Mouse (Mus musculus) kidney, adult 18-20 months (tissue): ENCODE measurements around the gene Olfr340.
"Not testable (repeated sequence)": the region's sequence is repeated elsewhere in the genome, so short reads cannot be mapped to it uniquely, and the experiment has no call there.

Source experiments
- DNase-seq: peaks from one replicate; pipeline ENCODE4 v3.0.0; 2021

Olfr340 gene

GRCm38 (mm10) chr2:36452287-36452686 lies at the start of gene Olfr340:
Gene Olfr340 (plus strand): TSS chr2:36452587.
- DNase-seq = no peak

DNA sequence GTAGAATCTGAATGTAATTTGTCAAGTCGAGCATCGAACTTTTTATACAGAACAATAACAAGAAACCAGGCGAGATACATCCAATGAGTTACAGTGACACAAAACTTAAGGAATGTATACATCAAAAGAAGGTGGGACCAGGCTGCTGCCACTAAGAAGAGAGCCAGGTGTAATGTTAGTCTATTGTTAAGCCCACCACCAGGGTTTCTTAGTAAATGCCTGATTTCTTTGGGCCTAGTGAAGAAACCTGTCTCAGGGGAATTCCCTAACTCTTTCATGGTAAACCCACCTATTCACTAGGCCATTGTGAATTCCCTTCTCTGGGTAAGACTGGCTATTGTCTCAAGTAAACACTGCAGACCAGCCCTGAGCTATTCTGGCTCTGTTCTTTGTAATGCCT lies 37.2 kb upstream of the Olfr340 start:
- DNase-seq = not testable (repeated sequence)

DNA sequence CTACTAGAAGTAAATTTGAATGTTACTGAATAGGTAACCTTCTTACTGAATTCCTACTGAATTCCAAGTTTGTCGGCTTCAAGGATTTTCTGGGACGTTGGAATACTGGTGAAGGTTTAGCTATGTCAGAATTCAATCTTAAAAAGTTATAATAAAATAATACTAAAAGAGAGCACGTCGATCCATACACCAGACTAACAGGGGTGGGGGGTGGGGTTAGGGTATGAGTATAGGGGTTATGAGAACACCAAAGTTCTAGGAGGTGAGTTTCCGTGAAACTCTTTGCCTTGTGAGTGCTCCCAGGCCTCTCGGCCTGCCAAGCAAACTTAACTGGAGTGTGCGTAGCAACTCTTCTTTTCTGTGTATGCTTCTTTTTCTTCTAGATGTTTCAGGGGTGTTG lies 36.8 kb upstream of the Olfr340 start:
- DNase-seq = not testable (repeated sequence)

DNA sequence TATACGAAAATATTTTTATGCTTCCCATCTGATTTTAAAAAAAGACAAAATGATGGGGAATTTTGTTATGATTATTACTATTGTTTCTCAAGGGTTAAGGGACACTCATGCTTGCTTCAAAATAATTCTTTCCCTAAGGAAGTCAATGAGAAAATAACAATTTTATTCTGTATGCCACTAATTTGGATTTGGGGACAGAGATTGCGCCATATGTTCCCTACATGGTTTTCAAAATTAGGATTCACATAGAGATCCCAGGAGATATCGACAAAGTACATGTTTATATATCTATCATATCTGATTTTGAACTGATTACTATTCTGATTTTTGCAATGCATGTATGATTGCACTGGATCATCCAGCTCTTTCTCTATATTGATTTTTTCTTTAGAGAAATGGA lies 33.7 kb upstream of the Olfr340 start, which contains the start of gene Olfr339:
TSS of gene Olfr339 (plus strand) at position 301 of the 400 bp plus-strand sequence.
- DNase-seq = no peak

GRCm38 (mm10) chr2:36473634-36474033 lies 21.2 kb downstream of the Olfr340 start:
- no peak for DNase-seq

- DNase-seq = no peak
These were observed 30.0 kb downstream of the Olfr340 start, which contains the start of gene Olfr341 for GRCm38 (mm10) chr2:36482368-36482767. Gene Olfr341 (minus strand): TSS chr2:36482468.
